Mouse (Mus musculus) embryonic fibroblast, embryonic 13.5 days (primary cell): ENCODE results near the gene Orm3.

ENCODE experiments used
- CTCF ChIP-seq: IDR thresholded peaks from 2 replicates; pipeline ENCODE4 v1.5.1; 2011; ENCODE audit warnings: mild to moderate bottlenecking, control low read depth, low read length, moderate library complexity, borderline replicate concordance; ENCODE audit not compliant: insufficient read depth
- POLR2A ChIP-seq: IDR thresholded peaks from 2 replicates; pipeline ENCODE4 v1.6.1; 2011; ENCODE audit warnings: low read depth, mild to moderate bottlenecking, control low read depth, low read length, moderate library complexity

DNA sequence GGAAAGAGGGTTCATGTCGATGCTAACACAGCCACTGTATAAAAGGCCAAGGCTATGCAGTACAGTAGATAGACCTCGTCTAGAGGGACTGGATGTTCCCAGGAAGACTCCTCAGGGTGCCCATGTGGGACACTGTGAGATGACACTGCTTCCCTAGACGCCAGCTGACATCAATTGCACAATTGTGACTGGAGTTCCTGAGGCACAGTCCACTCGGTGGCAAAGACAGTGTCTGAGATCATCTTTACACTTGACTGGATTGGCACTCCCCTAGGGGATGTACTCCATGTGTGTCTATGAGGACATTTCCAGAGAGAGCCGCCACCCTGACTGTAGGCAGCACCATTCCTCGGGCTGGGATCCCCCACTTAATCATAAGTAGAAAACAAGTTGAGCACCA is 7.4 kb upstream of the Orm3 start:
- TF ChIP-seq CTCF (no peak), POLR2A (no peak)
